Mouse (Mus musculus) thymus, adult 2 months (tissue): ENCODE measurements around the gene Tmem234. TPM values are rescaled to one million over a fixed set of nuclear protein-coding genes. Genes with fewer than 3 reads are reported as not detected.
A peak's percentile ranks its signal among the peaks of the same experiment; 100 is the strongest.

Experiments
- DNase-seq: peaks from one replicate; pipeline ENCODE4 v3.0.0; 2021
- H3K27ac ChIP-seq: fragments of 200-500 bp; 2 replicates; pipeline ENCODE4 v1.5.1; 2012; ENCODE audit warnings: low read length, control low read depth; ENCODE audit not compliant: control insufficient read depth, insufficient read depth
- H3K27me3 ChIP-seq: fragments of 200-500 bp; 2 replicates; pipeline ENCODE4 v1.6.1; 2012; ENCODE audit warnings: mild to moderate bottlenecking, low read length, moderate library complexity, mixed read lengths; ENCODE audit not compliant: control insufficient read depth, insufficient read depth
- H3K36me3 ChIP-seq: fragments of 200-500 bp; 2 replicates; pipeline ENCODE4 v1.6.1; 2012; ENCODE audit warnings: mild to moderate bottlenecking, low read length, moderate library complexity; ENCODE audit not compliant: control insufficient read depth, insufficient read depth
- H3K4me1 ChIP-seq: fragments of 200-500 bp; replicated peaks from 2 replicates; pipeline ENCODE4 v1.6.1; 2012; ENCODE audit warnings: low read length; ENCODE audit not compliant: control insufficient read depth, insufficient read depth
- H3K4me3 ChIP-seq: fragments of 200-500 bp; 2 replicates; pipeline ENCODE4 v1.5.1; 2012; ENCODE audit warnings: mild to moderate bottlenecking, low read length, control low read depth, moderate library complexity; ENCODE audit not compliant: control insufficient read depth, insufficient read depth
- CTCF ChIP-seq: fragments of 200-500 bp; IDR thresholded peaks from 2 replicates; pipeline ENCODE4 v1.5.1; 2012; ENCODE audit warnings: mild to moderate bottlenecking, control low read depth, low read length, moderate library complexity, borderline replicate concordance; ENCODE audit not compliant: control insufficient read depth, poor library complexity, insufficient read depth; ENCODE audit errors: extremely low read depth
- POLR2A ChIP-seq: fragments of 200-500 bp; IDR thresholded peaks from 2 replicates; pipeline ENCODE4 v1.6.1; 2012; ENCODE audit warnings: mild to moderate bottlenecking, low read length, control low read depth, moderate library complexity; ENCODE audit not compliant: control insufficient read depth, poor library complexity, insufficient read depth; ENCODE audit errors: extremely low read depth
- WGBS: fragments of 180-500 bp; shearing (Covaris S2); methylation state at CpG from one replicate; pipeline ENCODE4 v1.1.7; 2018; 5-methylcytosine and 5-hydroxymethylcytosine counted together
- polyA plus RNA-seq: library from polyadenylated mRNA; depleted of rRNA; stranded (reverse); fragments of >200 nt; gene quantifications from 2 replicates; pipeline ENCODE4 v1.2.3, GENCODE M21; 2012

Gene Tmem234
- polyA plus RNA-seq, 1 experiment: 257 TPM

GRCm38 (mm10) chr4:129586943-129587342 lies 13.5 kb upstream of the Tmem234 start:
- Histone ChIP-seq H3K4me3 (no peak overlapping the region), H3K27me3 (no peaks in the 10 kb centered on the region), H3K36me3 (peaks cover 8% of the 10 kb centered on the region), H3K27ac (no peak overlapping the region), H3K4me1 (peaks cover 12% of the 10 kb centered on the region)
- TF ChIP-seq CTCF: no peak
- no peak for TF ChIP-seq POLR2A
- WGBS: 100% methylated on average over 1 of the region's 1 CpGs
- DNase-seq: no peak

- WGBS: 86% methylated on average over 4 of the region's 4 CpGs
- Histone ChIP-seq H3K4me3 (no peak overlapping the region), H3K36me3 (peaks cover 20% of the 10 kb centered on the region), H3K4me1 (peaks cover 11% of the 10 kb centered on the region), H3K27me3 (no peaks in the 10 kb centered on the region), H3K27ac (no peak overlapping the region)
- no peak for DNase-seq
- no peak for TF ChIP-seq POLR2A
- TF ChIP-seq CTCF: no peak
Measured at GRCm38 (mm10) chr4:129588865-129589264, 11.6 kb upstream of the Tmem234 start.

GRCm38 (mm10) chr4:129608426-129609025 lies 8.1 kb downstream of the Tmem234 start:
- H3K27me3 ChIP-seq: no peaks in the 10 kb centered on the region
- 32% methylated on average over 7 of the region's 7 CpGs for WGBS
- no peak for TF ChIP-seq POLR2A
- TF ChIP-seq CTCF: peak; percentile 86; the same call in 1 of the 2 replicates
- H3K4me3 ChIP-seq: no peak overlapping the region
- H3K4me1 ChIP-seq: peaks cover 45% of the 10 kb centered on the region
- peaks cover 17% of the 10 kb centered on the region for H3K36me3 ChIP-seq
- peak overlapping the region; percentile 97 for H3K27ac ChIP-seq
- peak; percentile 86 for DNase-seq

GRCm38 (mm10) chr4:129609139-129609631 lies 8.7 kb downstream of the Tmem234 start:
- peak overlapping the region; percentile 97 for H3K27ac ChIP-seq
- H3K27me3 ChIP-seq: no peaks in the 10 kb centered on the region
- H3K4me1 ChIP-seq: peaks cover 45% of the 10 kb centered on the region
- H3K4me3 ChIP-seq: no peak overlapping the region
- peak; percentile 46 for DNase-seq
- TF ChIP-seq CTCF (no peak), POLR2A (no peak)
- peaks cover 10% of the 10 kb centered on the region; the same call in 1 of the 2 replicates for H3K36me3 ChIP-seq
- WGBS: 60% methylated on average over 12 of the region's 12 CpGs

GRCm38 (mm10) chr4:129610026-129610425 lies 9.6 kb downstream of the Tmem234 start:
- peaks cover 7% of the 10 kb centered on the region; the same call in 1 of the 2 replicates for H3K36me3 ChIP-seq
- peak overlapping the region; percentile 18; the same call in 1 of the 2 replicates for H3K4me3 ChIP-seq
- peak; percentile 42; the same call in 1 of the 2 replicates for TF ChIP-seq CTCF
- TF ChIP-seq POLR2A: 0 out of 2 replicates have a peak, but pooled peaks have one; percentile 18
- WGBS: 8% methylated on average over 4 of the region's 4 CpGs
- H3K4me1 ChIP-seq: peaks cover 45% of the 10 kb centered on the region
- DNase-seq: peak; percentile 84
- no peaks in the 10 kb centered on the region for H3K27me3 ChIP-seq
- peak overlapping the region; percentile 97 for H3K27ac ChIP-seq

- peak overlapping the region; percentile 97 for H3K27ac ChIP-seq
- WGBS: 54% methylated on average over 4 of the region's 4 CpGs
- peaks cover 45% of the 10 kb centered on the region for H3K4me1 ChIP-seq
- DNase-seq: no peak
- H3K4me3 ChIP-seq: peak overlapping the region; percentile 18; the same call in 1 of the 2 replicates
- no peaks in the 10 kb centered on the region for H3K27me3 ChIP-seq
- TF ChIP-seq CTCF: no peak
- TF ChIP-seq POLR2A: no peak
- peaks cover 7% of the 10 kb centered on the region; the same call in 1 of the 2 replicates for H3K36me3 ChIP-seq
Measured at GRCm38 (mm10) chr4:129610472-129610871, 10.0 kb downstream of the Tmem234 start.

- no peaks in the 10 kb centered on the region for H3K27me3 ChIP-seq
- H3K27ac ChIP-seq: 0 out of 2 replicates have a peak within 1 kb of the TSS, but pooled peaks have one; percentile 40
- H3K4me1 ChIP-seq: peaks cover 42% of the 10 kb centered on the region
- H3K4me3 ChIP-seq: no peak within 1 kb of the TSS
- H3K36me3 ChIP-seq: no peaks in the 10 kb centered on the region
- WGBS: 94% methylated on average over 6 of the region's 6 CpGs
- no peak for TF ChIP-seq POLR2A
- TF ChIP-seq CTCF: no peak
- DNase-seq: no peak
Measured at GRCm38 (mm10) chr4:129614093-129614492, 13.6 kb downstream of the Tmem234 start, which contains the start of gene Dcdc2b. TSS of gene Dcdc2b (minus strand) at chr4:129614257.
